Mouse (Mus musculus): ENCODE measurements around the gene Proser3. TPM values are rescaled to one million over a fixed set of nuclear protein-coding genes. Genes with fewer than 3 reads are reported as not detected.

Proser3 gene
- polyA plus RNA-seq, 1 experiment from 2014 or later = 20.0 TPM

DNA sequence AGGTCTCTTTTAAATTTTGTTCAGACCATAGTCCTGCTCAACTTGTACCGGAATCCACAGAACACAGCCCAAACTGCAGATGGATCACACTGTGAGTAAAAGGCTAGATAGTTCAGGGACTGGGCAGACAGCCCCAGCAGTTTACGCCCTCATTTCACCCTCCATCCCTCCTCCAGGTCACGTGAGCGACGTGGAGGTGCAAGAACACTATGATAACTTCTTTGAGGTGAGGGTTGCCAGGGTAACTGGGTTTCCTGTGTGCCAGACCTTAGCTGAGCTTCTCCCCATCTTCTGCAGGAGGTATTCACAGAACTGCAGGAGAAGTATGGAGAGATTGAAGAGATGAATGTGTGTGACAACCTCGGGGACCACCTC is 11.8 kb upstream of the Proser3 start:
- H3K9ac ChIP-seq (ENCODE audit: low read length) = peak overlapping the region; percentile 81; the same call in 1 of the 2 replicates
- H3K4me2 ChIP-seq (ENCODE audit: low read depth, severe bottlenecking) = peak overlapping the region; percentile 53
- H3K9me3 ChIP-seq (ENCODE audit: control insufficient read depth, low read length) = no peaks in the 10 kb centered on the region
- H3K27ac ChIP-seq (replicated peaks; ENCODE audit: low read depth, low read length) = peak overlapping the region; percentile 92; the same call in 1 of the 2 replicates
- H3K4me1 ChIP-seq (ENCODE audit: control insufficient read depth, insufficient read depth, low read length) = peaks cover 6% of the 10 kb centered on the region
- H3K36me3 ChIP-seq (ENCODE audit: control insufficient read depth, insufficient read depth, low read length) = peaks cover 8% of the 10 kb centered on the region; the same call in 1 of the 2 replicates
- no peak; the same call in 1 of the 2 replicates for ATAC-seq (ENCODE audit: insufficient number of reproducible peaks, low FRiP score, low TSS enrichment, low read depth)
- peak overlapping the region; percentile 71 for H3K4me3 ChIP-seq (ENCODE audit: low read depth, low read length)
- no peaks in the 10 kb centered on the region for H3K27me3 ChIP-seq (ENCODE audit: control insufficient read depth, insufficient read depth, low read length)
- 25% methylated on average over 6 of the region's 6 CpGs for WGBS
- DNase-seq (ENCODE audit: low spot score) = no peak

DNA sequence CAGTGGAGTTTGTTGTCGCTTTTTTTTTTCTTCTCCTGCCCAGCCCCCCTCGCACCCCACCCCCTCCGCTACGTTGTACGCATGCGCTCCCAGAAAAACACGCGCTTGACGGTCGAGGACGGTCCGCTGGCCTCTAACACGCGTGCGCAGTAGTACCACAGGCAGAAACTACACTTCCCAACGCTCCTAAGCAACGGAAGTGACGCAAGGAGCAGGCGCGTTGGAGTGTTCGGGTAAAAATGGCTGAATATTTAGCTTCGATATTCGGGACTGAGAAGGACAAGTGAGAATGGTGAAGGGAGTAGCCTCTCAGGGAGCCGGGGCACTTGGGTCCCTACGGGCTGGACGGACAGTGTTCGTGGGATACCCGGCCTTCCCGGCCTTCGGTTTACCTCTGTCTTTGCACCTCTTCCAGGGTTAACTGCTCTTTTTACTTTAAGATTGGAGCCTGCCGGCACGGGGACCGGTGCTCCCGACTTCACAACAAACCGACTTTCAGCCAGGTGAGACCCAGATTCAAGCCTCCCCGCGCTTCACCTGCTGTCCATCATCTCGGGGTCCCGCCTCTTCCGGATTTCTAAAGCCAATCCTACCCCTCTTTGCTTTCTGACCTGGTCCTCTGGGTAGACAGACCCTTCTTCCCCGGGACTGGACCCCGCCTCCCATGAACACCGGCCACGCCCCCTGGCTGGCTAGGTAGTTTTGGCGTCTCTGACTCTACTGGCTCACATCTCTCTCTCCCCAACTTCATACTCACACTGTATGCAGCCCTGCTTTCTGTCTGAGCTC is 11.2 kb upstream of the Proser3 start, which contains the start of the genes U2af1l4, Gm49396 and Psenen:
TSS of gene U2af1l4 (plus strand) at position 185 of the 789 bp plus-strand sequence.
TSS of gene Gm49396 (plus strand) at position 228 of the 789 bp plus-strand sequence.
TSS of gene Psenen (minus strand) at position 511 of the 789 bp plus-strand sequence.
- Histone ChIP-seq H3K36me3 (ENCODE audit: control insufficient read depth, insufficient read depth, low read length) (peaks cover 6% of the 10 kb centered on the region; the same call in 1 of the 2 replicates), H3K27me3 (ENCODE audit: control insufficient read depth, insufficient read depth, low read length) (no peaks in the 10 kb centered on the region), H3K4me1 (ENCODE audit: control insufficient read depth, insufficient read depth, low read length) (peaks cover 10% of the 10 kb centered on the region), H3K4me3 (ENCODE audit: low read depth, low read length) (peak within 1 kb of the TSS; percentile 71), H3K9ac (ENCODE audit: low read length) (peak within 1 kb of the TSS; percentile 81), H3K4me2 (ENCODE audit: low read depth, severe bottlenecking) (peak within 1 kb of the TSS; percentile 53), H3K9me3 (ENCODE audit: control insufficient read depth, low read length) (no peaks in the 10 kb centered on the region), H3K27ac (replicated peaks; ENCODE audit: low read depth, low read length) (peak within 1 kb of the TSS; percentile 92)
- WGBS = under 1% methylated on average over 45 of the region's 45 CpGs
- DNase-seq (ENCODE audit: low spot score) (peak; percentile 96), ATAC-seq (ENCODE audit: insufficient number of reproducible peaks, low FRiP score, low TSS enrichment, low read depth) (peak; percentile 84)

- WGBS = 3% methylated on average over 27 of the region's 27 CpGs
- DNase-seq (ENCODE audit: low spot score) (no peak), ATAC-seq (ENCODE audit: insufficient number of reproducible peaks, low FRiP score, low TSS enrichment, low read depth) (no peak; the same call in 1 of the 2 replicates)
- H3K36me3 ChIP-seq (ENCODE audit: control insufficient read depth, insufficient read depth, low read length) = peaks cover 3% of the 10 kb centered on the region; the same call in 1 of the 2 replicates
- peaks cover 11% of the 10 kb centered on the region for H3K4me1 ChIP-seq (ENCODE audit: control insufficient read depth, insufficient read depth, low read length)
- peak overlapping the region; percentile 92; the same call in 1 of the 2 replicates for H3K27ac ChIP-seq (replicated peaks; ENCODE audit: low read depth, low read length)
- H3K4me3 ChIP-seq (ENCODE audit: low read depth, low read length) = peak overlapping the region; percentile 71
- peak overlapping the region; percentile 44 for H3K9ac ChIP-seq (ENCODE audit: low read length)
- no peaks in the 10 kb centered on the region for H3K27me3 ChIP-seq (ENCODE audit: control insufficient read depth, insufficient read depth, low read length)
- peak overlapping the region; percentile 53 for H3K4me2 ChIP-seq (ENCODE audit: low read depth, severe bottlenecking)
- H3K9me3 ChIP-seq (ENCODE audit: control insufficient read depth, low read length) = no peaks in the 10 kb centered on the region
Measured at GRCm38 (mm10) chr7:30562526-30563116, 10.5 kb upstream of the Proser3 start.

DNA sequence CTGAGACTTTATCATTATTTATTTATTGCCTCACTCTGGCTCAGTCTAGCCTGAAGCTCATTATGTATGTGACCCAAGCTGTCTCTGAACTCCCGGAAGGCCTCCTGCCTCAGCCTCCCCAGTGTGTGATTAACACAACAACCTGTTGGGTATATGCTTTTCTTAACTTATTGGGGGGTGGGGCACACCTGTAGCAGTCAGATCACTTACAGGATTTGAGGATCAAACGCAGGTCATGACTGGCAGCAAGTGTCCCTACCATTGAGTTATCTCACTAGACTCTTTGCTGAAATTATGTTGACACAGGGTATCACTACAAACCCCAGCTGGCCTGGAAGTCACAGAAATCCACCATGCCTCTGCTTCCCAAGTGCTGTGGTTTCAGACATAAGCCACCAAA is 8.2 kb upstream of the Proser3 start:
- H3K4me1 ChIP-seq (ENCODE audit: control insufficient read depth, insufficient read depth, low read length) = peaks cover 11% of the 10 kb centered on the region
- ATAC-seq (ENCODE audit: insufficient number of reproducible peaks, low FRiP score, low TSS enrichment, low read depth) = no peak
- no peaks in the 10 kb centered on the region for H3K9me3 ChIP-seq (ENCODE audit: control insufficient read depth, low read length)
- no peak for DNase-seq (ENCODE audit: low spot score)
- peak overlapping the region; percentile 24; the same call in 1 of the 2 replicates for H3K9ac ChIP-seq (ENCODE audit: low read length)
- H3K4me3 ChIP-seq (ENCODE audit: low read depth, low read length) = no peak overlapping the region
- no peaks in the 10 kb centered on the region for H3K27me3 ChIP-seq (ENCODE audit: control insufficient read depth, insufficient read depth, low read length)
- no peak overlapping the region for H3K27ac ChIP-seq (replicated peaks; ENCODE audit: low read depth, low read length)
- 72% methylated on average over 2 of the region's 2 CpGs for WGBS
- H3K36me3 ChIP-seq (ENCODE audit: control insufficient read depth, insufficient read depth, low read length) = peaks cover 8% of the 10 kb centered on the region; the same call in 1 of the 2 replicates
- H3K4me2 ChIP-seq (ENCODE audit: low read depth, severe bottlenecking) = no peak overlapping the region

- H3K36me3 ChIP-seq (ENCODE audit: control insufficient read depth, insufficient read depth, low read length) = peaks cover 8% of the 10 kb centered on the region; the same call in 1 of the 2 replicates
- no peak within 1 kb of the TSS for H3K27ac ChIP-seq (replicated peaks; ENCODE audit: low read depth, low read length)
- H3K4me2 ChIP-seq (ENCODE audit: low read depth, severe bottlenecking) = peak within 1 kb of the TSS; percentile 76
- WGBS = under 1% methylated on average over 20 of the region's 20 CpGs
- H3K4me3 ChIP-seq (ENCODE audit: low read depth, low read length) = peak within 1 kb of the TSS; percentile 39
- ATAC-seq (ENCODE audit: insufficient number of reproducible peaks, low FRiP score, low TSS enrichment, low read depth) (peak; percentile 78), DNase-seq (ENCODE audit: low spot score) (peak; percentile 94)
- no peaks in the 10 kb centered on the region for H3K27me3 ChIP-seq (ENCODE audit: control insufficient read depth, insufficient read depth, low read length)
- H3K9me3 ChIP-seq (ENCODE audit: control insufficient read depth, low read length) = no peaks in the 10 kb centered on the region
- H3K9ac ChIP-seq (ENCODE audit: low read length) = peak within 1 kb of the TSS; percentile 62
- peaks cover 11% of the 10 kb centered on the region for H3K4me1 ChIP-seq (ENCODE audit: control insufficient read depth, insufficient read depth, low read length)
Measured at GRCm38 (mm10) chr7:30559443-30559954, 7.4 kb upstream of the Proser3 start, which contains the start of gene Lin37. Gene Lin37 (minus strand): TSS chr7:30559838.

- Histone ChIP-seq H3K27ac (replicated peaks; ENCODE audit: low read depth, low read length) (no peak overlapping the region), H3K9me3 (ENCODE audit: control insufficient read depth, low read length) (no peaks in the 10 kb centered on the region), H3K4me3 (ENCODE audit: low read depth, low read length) (peak overlapping the region; percentile 39), H3K4me1 (ENCODE audit: control insufficient read depth, insufficient read depth, low read length) (peaks cover 6% of the 10 kb centered on the region), H3K4me2 (ENCODE audit: low read depth, severe bottlenecking) (peak overlapping the region; percentile 76), H3K9ac (ENCODE audit: low read length) (peak overlapping the region; percentile 62), H3K27me3 (ENCODE audit: control insufficient read depth, insufficient read depth, low read length) (no peaks in the 10 kb centered on the region), H3K36me3 (ENCODE audit: control insufficient read depth, insufficient read depth, low read length) (peaks cover 8% of the 10 kb centered on the region; the same call in 1 of the 2 replicates)
- ATAC-seq (ENCODE audit: insufficient number of reproducible peaks, low FRiP score, low TSS enrichment, low read depth) (no peak), DNase-seq (ENCODE audit: low spot score) (no peak)
- whole genome bisulfite sequencing = 17% methylated on average over 12 of the region's 12 CpGs
Measured at GRCm38 (mm10) chr7:30558656-30559442, 6.8 kb upstream of the Proser3 start.

GRCm38 (mm10) chr7:30557901-30558514 is 5.9 kb upstream of the Proser3 start:
- H3K4me3 ChIP-seq (ENCODE audit: low read depth, low read length) = peak overlapping the region; percentile 39; the same call in 1 of the 2 replicates
- no peak overlapping the region for H3K9ac ChIP-seq (ENCODE audit: low read length)
- H3K36me3 ChIP-seq (ENCODE audit: control insufficient read depth, insufficient read depth, low read length) = peaks cover 8% of the 10 kb centered on the region; the same call in 1 of the 2 replicates
- 87% methylated on average over 13 of the region's 13 CpGs for WGBS
- H3K4me2 ChIP-seq (ENCODE audit: low read depth, severe bottlenecking) = no peak overlapping the region
- no peak overlapping the region for H3K27ac ChIP-seq (replicated peaks; ENCODE audit: low read depth, low read length)
- ATAC-seq (ENCODE audit: insufficient number of reproducible peaks, low FRiP score, low TSS enrichment, low read depth) = no peak
- H3K9me3 ChIP-seq (ENCODE audit: control insufficient read depth, low read length) = no peaks in the 10 kb centered on the region
- peaks cover 11% of the 10 kb centered on the region for H3K4me1 ChIP-seq (ENCODE audit: control insufficient read depth, insufficient read depth, low read length)
- DNase-seq (ENCODE audit: low spot score) = no peak
- no peaks in the 10 kb centered on the region for H3K27me3 ChIP-seq (ENCODE audit: control insufficient read depth, insufficient read depth, low read length)
